Mouse (Mus musculus): ENCODE measurements around the gene Ak9.

GRCm38 (mm10) chr10:41365086-41365485 is 61.3 kb downstream of the Ak9 start:
- TF ChIP-seq CTCF (IDR thresholded peaks at IDR 0.05; ENCODE audit: low read depth, low read length), result no peak
- TF ChIP-seq GATA1 (IDR thresholded peaks at IDR 0.05; ENCODE audit: borderline replicate concordance, low read length), result no peak
- no peak for TF ChIP-seq POLR2AphosphoS5 (IDR thresholded peaks at IDR 0.05; ENCODE audit: insufficient replicate concordance, low read depth, low read length)
- no peak for TF ChIP-seq GATA2 (IDR thresholded peaks at IDR 0.05; ENCODE audit: borderline replicate concordance, low read depth, low read length)
- TF ChIP-seq TAL1 (conservative IDR thresholded peaks at IDR 0.05; ENCODE audit: low read depth, low read length), result no peak

All from G1E (cell line).